Mouse (Mus musculus) T-cell, adult 66 days (primary cell): ENCODE data around the gene Gm49425. TPM values are rescaled to one million over a fixed set of nuclear protein-coding genes. Genes with fewer than 3 reads are reported as not detected.

Source experiments
- total RNA-seq, 2 experiments: library from RNA; stranded (reverse); gene quantifications; 3 replicates in 1 of 2; 4 replicates in 1 of 2; pipeline ENCODE4 v1.2.4; 2023

The Gm49425 gene
- not detected for total RNA-seq

GRCm38 (mm10) chr15:101517161-101517560 is at the start of gene Gm49425:
Gene Gm49425, minus strand, starts transcription at chr15:101517261.

DNA sequence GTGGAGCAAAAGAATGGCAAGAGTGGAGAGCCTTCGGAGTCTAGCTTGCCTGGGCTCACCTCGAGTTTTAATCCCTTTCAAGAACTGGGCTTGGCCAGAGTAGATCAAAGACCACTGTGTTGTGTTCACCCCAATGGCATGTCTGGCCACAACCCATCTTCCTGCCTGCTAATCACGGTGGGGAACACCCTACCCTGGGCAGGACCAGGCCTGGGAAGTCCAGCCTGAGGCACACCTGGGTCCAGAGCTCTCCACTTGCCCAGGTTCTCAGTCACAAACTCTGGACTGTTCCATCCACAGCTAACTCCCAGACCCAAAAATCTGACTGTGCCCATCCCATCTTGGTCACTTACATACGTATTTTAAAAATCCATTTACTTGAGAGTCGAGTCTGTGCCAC is 45.8 kb upstream of the Gm49425 start, which contains the start of gene Krt90:
Krt90 (minus strand) TSS at position 101 of the 400 bp plus-strand sequence.

DNA sequence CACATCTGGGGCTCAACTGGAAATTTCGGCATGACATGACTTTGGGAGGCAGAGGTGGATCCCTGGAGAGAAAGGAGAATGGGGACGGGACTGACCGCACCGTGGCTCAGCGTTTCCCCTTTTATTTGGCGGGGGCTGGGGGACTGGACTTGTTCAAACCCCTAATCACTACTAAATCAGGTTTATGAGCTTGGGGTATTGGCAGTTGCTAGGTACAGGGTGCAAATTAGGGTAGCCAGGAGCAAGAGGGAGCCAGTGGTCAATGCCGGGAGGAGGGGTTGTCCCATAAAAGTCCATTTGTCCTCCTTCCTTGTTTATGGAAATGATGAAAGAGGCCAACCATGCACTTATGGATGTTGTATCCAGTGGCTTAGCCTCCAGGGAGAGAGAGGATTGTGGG is 33.5 kb upstream of the Gm49425 start, which contains the start of gene Krt82:
Krt82 (minus strand) TSS at position 101 of the 400 bp plus-strand sequence.

GRCm38 (mm10) chr15:101532720-101533119 is 15.7 kb upstream of the Gm49425 start, which contains the start of gene Krt84:
Gene Krt84, minus strand, starts transcription at chr15:101532820.

GRCm38 (mm10) chr15:101491431-101491830 is 25.6 kb downstream of the Gm49425 start, which contains the start of gene Krt83:
Gene Krt83, minus strand, starts transcription at chr15:101491512.

DNA sequence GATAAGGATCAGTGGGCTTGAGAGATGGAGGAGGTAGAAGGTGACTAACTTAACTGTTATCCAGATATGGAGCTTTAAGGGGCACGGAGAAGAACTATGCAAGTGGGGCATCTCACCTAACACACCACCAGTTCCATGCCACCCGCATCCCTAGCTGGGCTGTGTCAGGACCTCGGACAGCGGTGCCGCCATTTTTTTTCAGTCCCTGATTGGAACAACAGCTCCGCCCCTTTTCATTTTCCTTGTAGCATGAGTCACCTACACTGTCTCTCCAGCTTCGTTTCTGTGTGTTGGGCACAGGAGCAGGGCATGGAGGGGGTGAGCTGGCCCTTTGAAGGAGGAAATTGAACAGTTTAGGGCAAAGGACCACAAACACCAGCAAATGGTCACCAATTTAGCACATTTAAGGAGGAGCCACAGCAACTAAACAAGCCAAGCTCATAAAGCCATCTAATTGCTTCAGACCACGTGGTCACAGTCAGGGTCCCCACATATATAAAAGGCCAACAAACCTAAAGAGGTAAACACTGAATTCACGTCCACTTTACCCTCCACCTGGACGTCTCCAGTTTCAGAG is 44.0 kb downstream of the Gm49425 start, which contains the start of gene Krt86:
Krt86 (plus strand) TSS at position 527 of the 577 bp plus-strand sequence.

Other genes with a start within 250 kb of the Gm49425 start
- gene Atg101, start 233.0 kb downstream of the Gm49425 start, total RNA-seq = 10 to 100 TPM; 54.3 to 69.0 TPM
- gene 6030408B16Rik, start 224.0 kb downstream of the Gm49425 start, total RNA-seq = 1 to 10 TPM in 1 of 2 experiments, under 1 TPM in 1; 0.50 to 1.1 TPM
- gene Krt80, start 147.1 kb downstream of the Gm49425 start, total RNA-seq = not detected
- gene Krt7, start 106.2 kb downstream of the Gm49425 start, total RNA-seq = not detected
- not detected for gene Krt87, start 78.5 kb downstream of the Gm49425 start, total RNA-seq
- gene Krt88, start 69.5 kb downstream of the Gm49425 start, total RNA-seq = not detected
- gene Krt81, start 53.5 kb downstream of the Gm49425 start, total RNA-seq = not detected
- not detected for gene Krt86, start 43.8 kb downstream of the Gm49425 start, total RNA-seq
- under 1 TPM; 0.55 to 0.95 TPM for gene Krt83, start 25.7 kb downstream of the Gm49425 start, total RNA-seq
- not detected for gene Krt84, start 15.6 kb upstream of the Gm49425 start, total RNA-seq
- not detected for gene Krt82, start 33.4 kb upstream of the Gm49425 start, total RNA-seq
- not detected for gene Krt90, start 45.7 kb upstream of the Gm49425 start, total RNA-seq
- not detected for gene Krt75, start 56.6 kb upstream of the Gm49425 start, total RNA-seq
- gene Gm5414, start 110.9 kb upstream of the Gm49425 start, total RNA-seq = not detected
- not detected for gene Gm5478, start 130.1 kb upstream of the Gm49425 start, total RNA-seq
- not detected for gene Krt6b, start 163.0 kb upstream of the Gm49425 start, total RNA-seq
- not detected for gene Krt6a, start 177.0 kb upstream of the Gm49425 start, total RNA-seq
- not detected for gene Krt5, start 195.6 kb upstream of the Gm49425 start, total RNA-seq
- not detected for gene Krt71, start 225.8 kb upstream of the Gm49425 start, total RNA-seq